Mouse (Mus musculus): Measurements from ENCODE around the gene Maats1. TPM values are rescaled to one million over a fixed set of nuclear protein-coding genes. Genes with fewer than 3 reads are reported as not detected.

Maats1 gene
- polyA plus RNA-seq, 1 experiment from 2014 or later, result 0.98 TPM

Other genes starting within 250 kb of the Maats1 start
- not detected in 2 replicates for gene Nr1i2, start 47.3 kb downstream of the Maats1 start, polyA plus RNA-seq (2015; fragmentation: Nextera tagmentation; extraction: Ambion mirVana)
- gene Cox17, start 4.8 kb upstream of the Maats1 start, polyA plus RNA-seq (2015; fragmentation: Nextera tagmentation; extraction: Ambion mirVana), result 105 and 108 TPM in 2 replicates
- gene Gm21987, start 4.9 kb upstream of the Maats1 start, polyA plus RNA-seq (2015; fragmentation: Nextera tagmentation; extraction: Ambion mirVana), result not detected in 2 replicates
- 0.26 and 0.51 TPM in 2 replicates for gene Popdc2, start 20.1 kb upstream of the Maats1 start, polyA plus RNA-seq (2015; fragmentation: Nextera tagmentation; extraction: Ambion mirVana)
- gene Pla1a, start 91.0 kb upstream of the Maats1 start, polyA plus RNA-seq (2015; fragmentation: Nextera tagmentation; extraction: Ambion mirVana), result 0.26 and 0.55 TPM in 2 replicates
- gene Adprh, start 110.6 kb upstream of the Maats1 start, polyA plus RNA-seq (2015; fragmentation: Nextera tagmentation; extraction: Ambion mirVana), result 156 and 157 TPM in 2 replicates
- gene Cd80, start 113.4 kb upstream of the Maats1 start, polyA plus RNA-seq (2015; fragmentation: Nextera tagmentation; extraction: Ambion mirVana), result 0.54 and 0.69 TPM in 2 replicates
- 41.3 and 42.5 TPM in 2 replicates for gene Timmdc1, start 180.5 kb upstream of the Maats1 start, polyA plus RNA-seq (2015; fragmentation: Nextera tagmentation; extraction: Ambion mirVana)
- 65.3 and 66.4 TPM in 2 replicates for gene Poglut1, start 208.1 kb upstream of the Maats1 start, polyA plus RNA-seq (2015; fragmentation: Nextera tagmentation; extraction: Ambion mirVana)
- 40.6 and 47.1 TPM in 2 replicates for gene Tmem39a, start 216.6 kb upstream of the Maats1 start, polyA plus RNA-seq (2015; fragmentation: Nextera tagmentation; extraction: Ambion mirVana)

All from midbrain, embryonic 13.5 days (tissue).